Mouse (Mus musculus) heart, adult 2 months (tissue): ENCODE measurements around the gene Gsdmc3.

Source experiments
- CTCF ChIP-seq: fragments of 200-600 bp; IDR thresholded peaks from 2 replicates; pipeline ENCODE4 v1.8.1; 2022; ENCODE audit warnings: antibody characterized with exemption, mild to moderate bottlenecking, moderate library complexity
- EP300 ChIP-seq: fragments of 200-500 bp; IDR thresholded peaks from 2 replicates; pipeline ENCODE4 v1.6.1; 2011; ENCODE audit warnings: low read depth, low read length, control low read depth; ENCODE audit not compliant: insufficient read depth
- POLR2A ChIP-seq: fragments of 200-500 bp; IDR thresholded peaks from 2 replicates; pipeline ENCODE4 v1.6.1; 2011; ENCODE audit warnings: mild to moderate bottlenecking, low read depth, low read length, control low read depth; ENCODE audit not compliant: insufficient read depth

GRCm38 (mm10) chr15:63926201-63926600, 47.8 kb upstream of the Gsdmc3 start:
- TF ChIP-seq CTCF = no peak
- TF ChIP-seq EP300 = no peak
- no peak for TF ChIP-seq POLR2A
